Mouse (Mus musculus) heart, embryonic 16.5 days (tissue): ENCODE data around the gene Trdmt1. TPM values are rescaled to one million over a fixed set of nuclear protein-coding genes. Genes with fewer than 3 reads are reported as not detected.

Source experiments
- ATAC-seq: fragments of 200-750 bp; cut with Nextera tagmentation; replicated peaks from 2 replicates; pipeline ENCODE4 v1.8.0; 2017; ENCODE audit warnings: moderate number of reproducible peaks; ENCODE audit not compliant: insufficient read depth, low FRiP score; ENCODE audit errors: extremely low read depth
- H3K27ac ChIP-seq: fragments of 300-500 bp; sonication (generic); 2 replicates; pipeline ENCODE4 v1.5.1; 2014; ENCODE audit warnings: mild to moderate bottlenecking, low read length, control low read depth, moderate library complexity
- H3K27me3 ChIP-seq: fragments of 300-500 bp; sonication (generic); 2 replicates; pipeline ENCODE4 v1.6.1; 2014; ENCODE audit warnings: low read length, mixed read lengths; ENCODE audit not compliant: control insufficient read depth, insufficient read depth
- H3K36me3 ChIP-seq: fragments of 300-500 bp; sonication (generic); 2 replicates; pipeline ENCODE4 v1.6.1; 2014; ENCODE audit not compliant: control insufficient read depth, insufficient read depth
- H3K4me1 ChIP-seq: fragments of 300-500 bp; sonication (generic); 2 replicates; pipeline ENCODE4 v1.6.1; 2014; ENCODE audit warnings: low read length, mixed read lengths; ENCODE audit not compliant: control insufficient read depth, insufficient read depth
- H3K4me2 ChIP-seq: fragments of 300-500 bp; sonication (generic); 2 replicates; pipeline ENCODE4 v1.6.1; 2014; ENCODE audit warnings: low read depth, mild to moderate bottlenecking, control low read depth, low read length
- H3K4me3 ChIP-seq: fragments of 300-500 bp; sonication (generic); 2 replicates; pipeline ENCODE4 v1.5.1; 2014; ENCODE audit warnings: mild to moderate bottlenecking, control low read depth, low read length
- H3K9ac ChIP-seq: fragments of 300-500 bp; sonication (generic); 2 replicates; pipeline ENCODE4 v1.6.1; 2014; ENCODE audit warnings: low read length, control low read depth
- H3K9me3 ChIP-seq: fragments of 300-500 bp; sonication (generic); replicated peaks from 2 replicates; pipeline ENCODE4 v1.6.1; 2016; ENCODE audit warnings: low read length; ENCODE audit not compliant: control insufficient read depth
- WGBS: fragments of 180-500 bp; shearing (Covaris S2); extraction: QIAGEN DNeasy Blood & Tissue Kit; methylation state at CpG from one replicate; pipeline ENCODE4 v1.1.7; 2014; 5-methylcytosine and 5-hydroxymethylcytosine counted together
- polyA plus RNA-seq: library from polyadenylated mRNA; unstranded; fragments of >200 nt; fragmentation: Nextera tagmentation; extraction: Ambion mirVana; gene quantifications from 2 replicates; pipeline ENCODE4 v1.2.1, GENCODE M21; 2015

Trdmt1 gene
- polyA plus RNA-seq, 1 experiment from 2014 or later = 11.2 TPM

DNA sequence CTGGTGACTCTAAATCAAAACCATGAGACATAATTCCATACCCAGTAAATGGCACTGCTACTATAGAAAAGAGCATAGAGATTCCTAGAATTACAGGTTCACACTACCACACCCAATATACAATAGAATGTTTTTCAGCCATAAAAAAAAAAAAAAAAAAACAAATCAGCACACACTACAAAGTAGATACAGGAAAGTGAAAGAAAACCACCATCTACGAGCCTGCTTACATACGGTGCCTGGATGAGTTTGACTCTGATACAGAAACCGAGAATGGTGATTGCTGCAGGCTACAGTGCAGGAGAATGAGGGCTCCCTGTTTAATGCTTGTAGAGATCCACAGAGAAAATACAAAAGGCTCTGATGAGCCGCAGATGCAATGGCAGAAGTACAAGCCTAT is 51.5 kb downstream of the Trdmt1 start:
- Histone ChIP-seq H3K36me3 (no peaks in the 10 kb centered on the region), H3K4me3 (no peak overlapping the region), H3K9ac (no peak overlapping the region), H3K27me3 (no peaks in the 10 kb centered on the region), H3K27ac (no peak overlapping the region), H3K9me3 (no peaks in the 10 kb centered on the region), H3K4me1 (no peaks in the 10 kb centered on the region), H3K4me2 (no peak overlapping the region)
- no peak for ATAC-seq
- 74% methylated on average over 4 of the region's 4 CpGs for whole genome bisulfite sequencing

DNA sequence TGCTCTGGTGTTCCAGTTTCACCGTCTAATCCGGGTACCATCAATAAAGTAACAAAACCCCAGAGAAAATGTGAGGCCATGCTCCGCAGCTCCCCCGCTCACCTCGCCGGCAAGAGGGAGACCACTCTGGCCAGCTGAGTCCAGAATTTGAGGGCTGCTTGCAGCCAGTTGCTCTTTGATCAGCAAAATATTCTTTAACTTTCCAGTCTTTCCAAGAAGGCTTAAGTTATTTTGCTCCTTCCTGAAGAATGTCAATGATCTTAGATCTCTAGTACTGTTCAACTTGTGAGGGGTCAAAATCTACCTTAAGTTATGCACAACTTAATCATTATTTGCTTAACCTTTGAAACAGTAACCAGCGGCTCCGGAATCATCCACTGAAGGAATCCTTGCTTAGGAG is 52.7 kb downstream of the Trdmt1 start, which contains the start of gene Cubn:
TSS of gene Cubn (minus strand) at position 80 of the 400 bp plus-strand sequence.
- no peak within 1 kb of the TSS for H3K4me3 ChIP-seq
- H3K4me1 ChIP-seq = no peaks in the 10 kb centered on the region
- H3K9me3 ChIP-seq = no peaks in the 10 kb centered on the region
- no peaks in the 10 kb centered on the region for H3K27me3 ChIP-seq
- H3K36me3 ChIP-seq = no peaks in the 10 kb centered on the region
- 67% methylated on average over 8 of the region's 8 CpGs for WGBS
- no peak within 1 kb of the TSS for H3K27ac ChIP-seq
- no peak within 1 kb of the TSS for H3K4me2 ChIP-seq
- no peak within 1 kb of the TSS for H3K9ac ChIP-seq
- no peak for ATAC-seq

DNA sequence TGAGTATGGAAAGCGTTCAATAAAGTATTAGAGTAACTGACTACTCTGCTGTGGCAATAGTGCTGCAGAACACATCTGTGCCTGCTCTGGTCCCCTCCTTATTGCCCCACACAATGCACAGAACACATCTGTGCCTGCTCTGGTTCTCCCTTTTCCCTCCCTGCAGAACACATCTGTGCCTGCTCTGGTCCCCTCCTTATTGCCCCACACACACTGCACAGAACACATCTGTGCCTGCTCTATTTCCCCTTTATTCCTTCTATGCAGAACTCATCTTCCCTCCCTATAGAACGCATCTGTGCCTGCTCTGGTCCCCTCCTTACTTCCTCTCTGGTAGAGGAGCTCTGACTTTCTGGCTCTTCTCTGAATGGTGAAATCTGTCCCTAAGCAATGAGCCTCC is 54.0 kb downstream of the Trdmt1 start:
- Histone ChIP-seq H3K27me3 (no peaks in the 10 kb centered on the region), H3K9ac (no peak overlapping the region), H3K4me3 (no peak overlapping the region), H3K4me1 (no peaks in the 10 kb centered on the region), H3K36me3 (no peaks in the 10 kb centered on the region), H3K27ac (no peak overlapping the region), H3K4me2 (no peak overlapping the region), H3K9me3 (no peaks in the 10 kb centered on the region)
- WGBS = 75% methylated on average over 2 of the region's 2 CpGs
- no peak for ATAC-seq

DNA sequence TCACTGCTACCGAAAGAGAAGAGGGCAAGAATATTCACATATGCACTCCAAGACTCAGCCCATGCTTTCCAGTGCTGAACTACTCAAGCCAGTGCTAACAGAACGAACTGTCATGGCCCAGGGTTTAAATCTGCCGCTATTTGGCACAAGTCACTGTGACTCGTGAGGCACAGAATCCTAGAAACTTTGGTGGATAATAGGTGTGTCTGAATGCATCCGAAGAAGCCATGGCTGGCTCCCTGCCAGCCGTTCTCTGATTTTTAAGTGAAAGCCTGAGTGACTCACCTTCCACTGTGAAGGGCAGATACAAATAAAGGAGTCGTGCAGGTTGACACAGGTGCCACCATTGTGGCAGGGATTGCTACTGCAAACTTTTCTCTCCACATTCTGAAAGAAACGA is 58.0 kb downstream of the Trdmt1 start:
- no peak overlapping the region for H3K27ac ChIP-seq
- no peak for ATAC-seq
- 70% methylated on average over 8 of the region's 8 CpGs for WGBS

DNA sequence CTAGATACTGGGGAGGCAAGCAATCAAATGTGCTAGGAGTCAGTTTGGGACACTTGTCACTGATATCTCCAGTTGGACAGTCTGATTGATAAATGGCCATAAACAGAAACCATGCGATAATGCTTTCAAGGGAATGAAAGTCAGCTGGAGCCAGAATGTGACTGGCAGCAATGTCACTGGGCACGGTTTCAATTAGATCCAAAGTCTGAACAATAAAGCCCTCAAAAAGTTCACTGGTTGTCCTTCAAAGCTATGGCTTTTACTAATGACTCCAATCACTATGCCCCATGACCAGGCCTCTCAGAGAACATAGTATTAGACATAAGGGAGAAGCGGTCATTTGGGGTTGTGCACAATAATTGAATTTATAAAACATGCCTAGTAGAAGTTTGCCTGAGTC is 59.9 kb downstream of the Trdmt1 start:
- no peak overlapping the region for H3K9ac ChIP-seq
- H3K4me1 ChIP-seq = peaks cover 4% of the 10 kb centered on the region
- H3K4me2 ChIP-seq = no peak overlapping the region
- H3K27me3 ChIP-seq = no peaks in the 10 kb centered on the region
- H3K36me3 ChIP-seq = no peaks in the 10 kb centered on the region
- H3K4me3 ChIP-seq = no peak overlapping the region
- WGBS = 63% methylated on average over 3 of the region's 3 CpGs
- H3K27ac ChIP-seq = no peak overlapping the region
- H3K9me3 ChIP-seq = no peaks in the 10 kb centered on the region
- no peak for ATAC-seq

More for the DNA sequence above, 58.0 kb downstream of the Trdmt1 start:
- Histone ChIP-seq H3K36me3 (no peaks in the 10 kb centered on the region), H3K9ac (no peak overlapping the region), H3K4me1 (peaks cover 4% of the 10 kb centered on the region), H3K27me3 (no peaks in the 10 kb centered on the region), H3K9me3 (no peaks in the 10 kb centered on the region), H3K4me3 (no peak overlapping the region), H3K4me2 (no peak overlapping the region)

DNA sequence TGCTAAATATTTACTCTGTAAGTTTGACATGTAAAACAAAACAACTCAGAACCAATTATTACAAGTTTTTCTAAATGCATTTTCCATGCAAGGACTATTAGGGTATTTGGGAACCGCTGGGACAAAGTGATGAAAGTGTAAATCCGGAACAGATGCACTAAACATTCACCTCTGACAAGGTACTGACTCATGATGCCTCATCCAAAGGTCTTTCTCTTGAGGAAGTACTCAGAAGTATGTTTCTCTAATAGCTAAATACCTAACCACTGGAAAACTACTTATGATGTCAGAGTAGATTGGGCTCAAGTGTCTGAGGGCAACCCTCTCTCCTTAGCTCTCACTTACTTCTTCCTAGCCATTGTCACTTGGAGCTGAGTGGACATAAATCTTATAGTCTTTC is 63.7 kb downstream of the Trdmt1 start:
- Histone ChIP-seq H3K9me3 (no peaks in the 10 kb centered on the region), H3K27me3 (no peaks in the 10 kb centered on the region), H3K4me1 (peaks cover 4% of the 10 kb centered on the region), H3K4me2 (no peak overlapping the region), H3K9ac (no peak overlapping the region), H3K4me3 (no peak overlapping the region), H3K27ac (no peak overlapping the region), H3K36me3 (no peaks in the 10 kb centered on the region)
- no peak for ATAC-seq
- 81% methylated on average over 2 of the region's 2 CpGs for WGBS

DNA sequence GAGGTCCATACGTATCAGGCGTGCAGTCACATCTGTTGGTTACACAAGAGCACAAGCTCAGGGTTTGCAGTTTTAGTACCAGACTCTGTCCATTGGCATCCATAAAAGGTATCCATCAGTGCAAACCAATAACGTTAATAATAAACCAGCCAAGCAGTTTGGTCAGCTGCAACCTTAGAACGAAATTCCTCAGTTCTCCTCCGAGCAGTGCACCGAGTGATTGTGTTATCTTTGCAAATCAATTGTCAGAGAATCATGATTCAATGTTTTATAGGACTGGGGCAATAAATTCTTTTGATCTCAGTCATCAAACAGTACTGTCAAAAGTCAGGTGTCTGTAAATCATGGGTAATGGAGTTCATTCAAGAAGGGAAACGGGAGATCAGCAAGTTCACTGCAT is 65.3 kb downstream of the Trdmt1 start:
- Histone ChIP-seq H3K4me3 (no peak overlapping the region), H3K36me3 (no peaks in the 10 kb centered on the region)
- no peak for ATAC-seq

DNA sequence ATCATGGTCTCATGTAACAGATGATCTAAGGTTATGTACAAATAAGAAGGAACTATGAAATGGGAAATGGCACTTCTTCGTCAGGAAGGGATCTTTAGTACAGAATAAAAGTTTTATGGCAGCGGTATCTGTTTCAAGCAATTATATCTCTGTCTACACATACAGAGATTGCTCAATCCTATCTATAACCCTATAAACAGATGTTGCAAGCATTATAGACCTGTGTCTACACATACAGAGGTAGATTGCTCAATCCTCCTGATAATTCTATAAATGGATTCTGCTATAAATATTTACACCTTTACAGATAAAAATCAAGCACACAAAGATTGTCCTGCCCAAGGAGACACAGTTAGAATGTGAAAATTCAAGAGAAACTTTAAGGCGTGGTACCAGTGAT is 74.4 kb downstream of the Trdmt1 start:
- WGBS = 86% methylated on average over 3 of the region's 3 CpGs
- H3K9ac ChIP-seq = no peak overlapping the region
- no peak overlapping the region for H3K4me3 ChIP-seq
- ATAC-seq = no peak
- H3K27me3 ChIP-seq = no peaks in the 10 kb centered on the region
- no peaks in the 10 kb centered on the region for H3K36me3 ChIP-seq
- no peaks in the 10 kb centered on the region for H3K4me1 ChIP-seq
- H3K27ac ChIP-seq = no peak overlapping the region
- no peak overlapping the region for H3K4me2 ChIP-seq
- no peaks in the 10 kb centered on the region for H3K9me3 ChIP-seq

More for the DNA sequence above, 65.3 kb downstream of the Trdmt1 start:
- Histone ChIP-seq H3K4me1 (peaks cover under 1% of the 10 kb centered on the region; the same call in 1 of the 2 replicates), H3K27ac (no peak overlapping the region), H3K4me2 (no peak overlapping the region), H3K9ac (no peak overlapping the region), H3K9me3 (no peaks in the 10 kb centered on the region), H3K27me3 (no peaks in the 10 kb centered on the region)
- WGBS = 87% methylated on average over 7 of the region's 7 CpGs

DNA sequence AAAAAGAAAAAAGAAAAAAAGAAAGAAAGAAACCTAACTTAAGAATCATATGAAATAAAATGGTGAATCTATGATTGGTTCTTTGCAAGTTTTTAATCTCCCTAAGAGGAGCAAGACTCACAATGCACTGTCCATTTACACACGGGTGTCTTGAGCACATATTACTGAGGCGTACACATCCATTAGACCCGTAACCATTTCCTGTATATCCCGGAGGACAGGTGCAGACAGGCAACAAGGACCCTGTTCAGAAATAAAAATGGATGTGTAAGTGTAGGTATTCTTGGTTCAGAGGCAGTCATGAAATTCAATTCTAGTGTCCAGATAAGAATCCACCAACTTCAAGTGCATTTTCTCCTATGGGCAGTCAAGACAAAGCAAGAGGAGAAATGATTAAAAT is 74.8 kb downstream of the Trdmt1 start:
- ATAC-seq = no peak
- no peaks in the 10 kb centered on the region for H3K9me3 ChIP-seq
- no peak overlapping the region for H3K9ac ChIP-seq
- H3K27ac ChIP-seq = no peak overlapping the region
- WGBS = 75% methylated on average over 4 of the region's 4 CpGs
- no peak overlapping the region for H3K4me3 ChIP-seq
- H3K27me3 ChIP-seq = no peaks in the 10 kb centered on the region
- H3K4me1 ChIP-seq = no peaks in the 10 kb centered on the region
- no peak overlapping the region for H3K4me2 ChIP-seq
- no peaks in the 10 kb centered on the region for H3K36me3 ChIP-seq

DNA sequence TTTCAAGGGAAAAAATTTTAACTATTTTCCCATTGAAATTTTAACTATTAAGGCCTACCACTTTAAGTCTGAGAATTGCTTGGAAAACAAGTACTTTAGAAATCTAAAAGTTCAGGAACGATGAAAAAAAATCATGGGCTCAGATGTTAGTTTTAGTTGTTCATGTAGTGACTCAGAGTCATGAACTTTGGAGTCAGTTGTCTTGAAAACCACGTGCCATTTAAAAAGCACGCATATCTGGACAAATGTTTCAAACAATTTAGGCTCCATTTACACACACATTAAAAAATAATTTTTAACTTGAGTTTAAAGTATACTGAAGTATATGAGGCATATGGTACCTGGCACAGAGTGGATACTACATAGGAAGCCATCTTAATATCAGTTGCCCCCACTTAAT is 77.8 kb downstream of the Trdmt1 start:
- ATAC-seq = no peak
- no peaks in the 10 kb centered on the region for H3K27me3 ChIP-seq
- no peaks in the 10 kb centered on the region for H3K9me3 ChIP-seq
- no peak overlapping the region for H3K9ac ChIP-seq
- no peak overlapping the region for H3K4me2 ChIP-seq
- H3K27ac ChIP-seq = no peak overlapping the region
- H3K36me3 ChIP-seq = no peaks in the 10 kb centered on the region
- no peaks in the 10 kb centered on the region for H3K4me1 ChIP-seq
- H3K4me3 ChIP-seq = no peak overlapping the region
- WGBS = 83% methylated on average over 3 of the region's 3 CpGs
